Mouse (Mus musculus) gastrocnemius, postnatal 14 days (tissue): ENCODE results near the gene Lrwd1. TPM values are rescaled to one million over a fixed set of nuclear protein-coding genes. Genes with fewer than 3 reads are reported as not detected.

Experiments
- microRNA-seq, 2 experiments: library from miRNA; unstranded; fragments of <30 nt; microRNA quantifications; one replicate each; pipeline ENCODE4 v1.2.0; 2021
- total RNA-seq, 2 experiments: library from RNA; stranded (reverse); gene quantifications; 2 replicates each; pipeline ENCODE4 v1.2.3; 2021

The Lrwd1 gene
- total RNA-seq, 2 experiments from 2014 or later = 4.0 to 4.3 TPM

Small RNA genes within 50 kb of the gene (microRNA-seq; reads per million reads assigned to microRNA genes)
- gene Mir7035 = 0.50 to 2.5 reads per million in 2 experiments

Other genes with a start within 250 kb of the Lrwd1 start
- gene Hspb1, start 248.2 kb downstream of the Lrwd1 start, total RNA-seq = 100 to 1,000 TPM; 257 to 459 TPM
- 100 to 1,000 TPM; 305 to 325 TPM for gene Ywhag, start 201.5 kb downstream of the Lrwd1 start, total RNA-seq
- gene Ssc4d, start 161.5 kb downstream of the Lrwd1 start, total RNA-seq = 1 to 10 TPM in 1 of 2 experiments, under 1 TPM in 1; 0.73 to 1.6 TPM
- not detected for gene Zp3, start 156.0 kb downstream of the Lrwd1 start, total RNA-seq
- 1 to 10 TPM; 6.7 to 7.5 TPM for gene Dtx2, start 141.3 kb downstream of the Lrwd1 start, total RNA-seq
- not detected for gene Upk3b, start 97.6 kb downstream of the Lrwd1 start, total RNA-seq
- under 1 TPM in 1 of 2 experiments, not detected in 1; 0.27 TPM for gene Upk3bl, start 81.6 kb downstream of the Lrwd1 start, total RNA-seq
- gene Rasa4, start 52.2 kb downstream of the Lrwd1 start, total RNA-seq = 10 to 100 TPM; 14.6 to 15.3 TPM
- 10 to 100 TPM; 52.9 to 66.0 TPM for gene Polr2j, start 19.4 kb downstream of the Lrwd1 start, total RNA-seq
- gene Alkbh4, start 72 bp upstream of the Lrwd1 start, total RNA-seq = 1 to 10 TPM; 4.4 to 5.1 TPM
- 1 to 10 TPM; 2.7 to 3.2 TPM for gene Orai2, start 34.6 kb upstream of the Lrwd1 start, total RNA-seq
- gene Prkrip1, start 62.9 kb upstream of the Lrwd1 start, total RNA-seq = 10 to 100 TPM; 24.2 to 25.1 TPM
- 1 to 10 TPM; 4.6 to 8.0 TPM for gene Sh2b2, start 110.5 kb upstream of the Lrwd1 start, total RNA-seq